Mouse (Mus musculus): ENCODE data around the gene Rnls. TPM values are rescaled to one million over a fixed set of nuclear protein-coding genes. Genes with fewer than 3 reads are reported as not detected.

The Rnls gene
- polyA plus RNA-seq, 1 experiment from 2014 or later, result 7.6 TPM

- peaks cover 16% of the 10 kb centered on the region for H3K4me1 ChIP-seq
- H3K27ac ChIP-seq, result no peak overlapping the region
- H3K36me3 ChIP-seq, result no peaks in the 10 kb centered on the region
- H3K4me3 ChIP-seq (replicated peaks), result no peak overlapping the region
- H3K9me3 ChIP-seq (replicated peaks), result no peaks in the 10 kb centered on the region
- 86% methylated on average over 9 of the region's 9 CpGs for WGBS
- ATAC-seq (replicated peaks; ENCODE audit: low FRiP score), result no peak
- H3K27me3 ChIP-seq, result no peaks in the 10 kb centered on the region
- H3K4me2 ChIP-seq, result no peak overlapping the region
- H3K9ac ChIP-seq, result no peak overlapping the region
Observed at GRCm38 (mm10) chr19:33099201-33099788, 292.8 kb downstream of the Rnls start.

- no peak overlapping the region for H3K4me3 ChIP-seq (replicated peaks)
Observed at GRCm38 (mm10) chr19:33097691-33098090, 294.4 kb downstream of the Rnls start.

DNA sequence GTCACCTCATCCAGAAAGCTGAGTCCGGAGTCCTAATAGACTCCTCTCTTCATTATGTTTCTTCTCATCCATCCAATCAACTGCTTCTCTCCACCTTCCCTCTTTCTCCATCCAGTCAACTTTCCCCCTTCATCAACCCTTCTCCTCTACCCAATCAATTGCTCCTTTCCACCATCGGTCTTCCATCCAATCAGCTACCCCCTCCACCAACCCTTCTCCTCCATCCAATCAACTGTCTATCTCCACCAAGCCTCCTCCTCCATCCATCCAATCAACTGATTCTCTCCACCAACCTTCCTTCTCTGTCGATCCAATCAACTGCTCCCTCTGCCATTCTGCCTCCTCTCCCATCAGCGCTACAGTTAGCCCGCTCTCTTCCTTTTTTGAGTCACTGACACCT lies 295.5 kb downstream of the Rnls start:
- no peak for ATAC-seq (replicated peaks; ENCODE audit: low FRiP score)
- H3K36me3 ChIP-seq, result no peaks in the 10 kb centered on the region
- 99% methylated on average over 5 of the region's 5 CpGs for WGBS

More at GRCm38 (mm10) chr19:33097691-33098090, 294.4 kb downstream of the Rnls start:
- no peak overlapping the region for H3K27ac ChIP-seq
- no peaks in the 10 kb centered on the region for H3K36me3 ChIP-seq
- no peak for ATAC-seq (replicated peaks; ENCODE audit: low FRiP score)
- H3K4me2 ChIP-seq, result no peak overlapping the region
- H3K4me1 ChIP-seq, result peaks cover 12% of the 10 kb centered on the region
- H3K27me3 ChIP-seq, result no peaks in the 10 kb centered on the region
- WGBS, result 51% methylated on average over 3 of the region's 3 CpGs
- no peaks in the 10 kb centered on the region for H3K9me3 ChIP-seq (replicated peaks)
- no peak overlapping the region for H3K9ac ChIP-seq

DNA sequence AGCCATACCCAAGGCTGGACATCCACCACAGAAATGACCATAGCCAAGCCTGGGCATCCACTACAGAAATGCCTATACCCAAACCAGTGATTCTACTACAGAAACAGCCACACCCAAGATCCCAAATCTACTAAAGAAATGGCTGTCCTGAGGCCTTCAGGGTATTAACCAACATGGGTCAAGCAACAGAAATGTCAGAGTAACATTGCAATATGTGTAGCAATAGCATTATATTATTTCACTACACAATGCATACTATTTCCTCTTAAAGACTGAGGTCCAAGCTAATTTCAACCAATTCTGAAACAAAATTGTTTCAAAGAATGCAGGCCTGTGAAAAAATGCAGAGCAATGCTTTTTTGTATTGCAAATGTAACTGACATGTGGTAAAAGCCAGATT lies 299.5 kb downstream of the Rnls start:
- no peak overlapping the region for H3K9ac ChIP-seq
- H3K36me3 ChIP-seq, result no peaks in the 10 kb centered on the region
- H3K27ac ChIP-seq, result no peak overlapping the region
- H3K4me1 ChIP-seq, result 0 out of 2 replicates have a peak, but pooled peaks cover 2% of the 10 kb centered on the region
- H3K4me2 ChIP-seq, result no peak overlapping the region
- no peak overlapping the region for H3K4me3 ChIP-seq (replicated peaks)
- no peak for ATAC-seq (replicated peaks; ENCODE audit: low FRiP score)
- no peaks in the 10 kb centered on the region for H3K27me3 ChIP-seq
- no peaks in the 10 kb centered on the region for H3K9me3 ChIP-seq (replicated peaks)

More for the DNA sequence above, 295.5 kb downstream of the Rnls start:
- Histone ChIP-seq H3K9me3 (replicated peaks) (no peaks in the 10 kb centered on the region), H3K27me3 (no peaks in the 10 kb centered on the region), H3K4me1 (0 out of 2 replicates have a peak, but pooled peaks cover 3% of the 10 kb centered on the region), H3K4me2 (no peak overlapping the region), H3K27ac (no peak overlapping the region), H3K9ac (no peak overlapping the region), H3K4me3 (replicated peaks) (no peak overlapping the region)

- no peaks in the 10 kb centered on the region for H3K9me3 ChIP-seq (replicated peaks)
- WGBS, result 17% methylated on average over 3 of the region's 3 CpGs
- H3K36me3 ChIP-seq, result no peaks in the 10 kb centered on the region
- no peaks in the 10 kb centered on the region for H3K27me3 ChIP-seq
- H3K4me3 ChIP-seq (replicated peaks), result no peak overlapping the region
- ATAC-seq (replicated peaks; ENCODE audit: low FRiP score), result no peak
- no peak overlapping the region for H3K27ac ChIP-seq
- H3K4me1 ChIP-seq, result 0 out of 2 replicates have a peak, but pooled peaks cover 2% of the 10 kb centered on the region
- H3K9ac ChIP-seq, result no peak overlapping the region
- H3K4me2 ChIP-seq, result no peak overlapping the region
Observed at GRCm38 (mm10) chr19:33091324-33091723, 300.8 kb downstream of the Rnls start.

GRCm38 (mm10) chr19:33088868-33089267 lies 303.2 kb downstream of the Rnls start:
- no peaks in the 10 kb centered on the region for H3K36me3 ChIP-seq
- H3K27me3 ChIP-seq, result no peaks in the 10 kb centered on the region
- ATAC-seq (replicated peaks; ENCODE audit: low FRiP score), result no peak
- H3K9ac ChIP-seq, result no peak overlapping the region
- no peak overlapping the region for H3K27ac ChIP-seq
- WGBS, result 64% methylated on average over 2 of the region's 2 CpGs
- no peak overlapping the region for H3K4me3 ChIP-seq (replicated peaks)
- H3K9me3 ChIP-seq (replicated peaks), result no peaks in the 10 kb centered on the region
- H3K4me2 ChIP-seq, result no peak overlapping the region
- 0 out of 2 replicates have a peak, but pooled peaks cover 2% of the 10 kb centered on the region for H3K4me1 ChIP-seq

DNA sequence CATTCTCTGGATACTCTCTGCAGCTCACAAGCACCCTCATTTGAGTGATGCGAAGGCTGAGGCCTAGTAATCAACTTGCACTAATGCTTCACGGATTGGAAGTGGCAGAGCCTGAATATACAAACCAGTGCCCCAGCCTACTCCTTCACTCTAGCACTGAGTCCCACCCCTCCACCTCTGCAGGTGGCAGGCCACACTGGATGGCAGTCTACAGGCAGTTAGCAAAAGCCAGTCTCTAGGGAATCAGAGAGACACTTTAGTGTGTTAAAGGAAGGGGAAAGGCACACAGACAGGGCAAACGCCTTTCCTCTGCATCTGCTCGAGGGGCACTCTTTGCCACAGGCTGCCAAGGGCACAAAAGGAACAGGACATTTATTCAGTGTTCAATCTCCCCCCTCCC lies 304.1 kb downstream of the Rnls start:
- H3K9ac ChIP-seq, result no peak overlapping the region
- no peaks in the 10 kb centered on the region for H3K27me3 ChIP-seq
- no peak overlapping the region for H3K4me2 ChIP-seq
- no peaks in the 10 kb centered on the region for H3K36me3 ChIP-seq
- no peaks in the 10 kb centered on the region for H3K9me3 ChIP-seq (replicated peaks)
- no peak overlapping the region for H3K27ac ChIP-seq
- ATAC-seq (replicated peaks; ENCODE audit: low FRiP score), result no peak
- 0 out of 2 replicates have a peak, but pooled peaks cover 2% of the 10 kb centered on the region for H3K4me1 ChIP-seq
- no peak overlapping the region for H3K4me3 ChIP-seq (replicated peaks)
- WGBS, result 73% methylated on average over 4 of the region's 4 CpGs

Small RNA genes within 50 kb of the gene (microRNA-seq; reads per million reads assigned to microRNA genes)
- 4.4 reads per million, percentile 22 among the genes with 10 or more reads in this experiment for gene Mir3970

Other genes starting within 250 kb of the Rnls start
- not detected in 2 replicates for gene Lipo4, start 125.5 kb upstream of the Rnls start, polyA plus RNA-seq (2015; fragmentation: Nextera tagmentation; extraction: Ambion mirVana)
- gene Gm8978, start 233.0 kb upstream of the Rnls start, polyA plus RNA-seq (2015; fragmentation: Nextera tagmentation; extraction: Ambion mirVana), result not detected in 2 replicates